Mouse (Mus musculus) lung, embryonic 14.5 days (tissue): ENCODE results near the gene Togaram2. TPM values are rescaled to one million over a fixed set of nuclear protein-coding genes. Genes with fewer than 3 reads are reported as not detected.

Experiments used
- ATAC-seq: fragments of 200-750 bp; cut with Nextera tagmentation; 2 replicates; pipeline ENCODE4 v1.8.0; 2017; ENCODE audit warnings: mild to moderate bottlenecking, moderate TSS enrichment, moderate library complexity; ENCODE audit not compliant: insufficient read depth
- DNase-seq: peaks from one replicate; pipeline ENCODE4 v3.0.0-alpha.2; 2015
- H3K27ac ChIP-seq: fragments of 300-500 bp; sonication (generic); 2 replicates; pipeline ENCODE4 v1.5.1; 2014; ENCODE audit warnings: low read depth, mild to moderate bottlenecking, moderate library complexity
- H3K27me3 ChIP-seq: fragments of 300-500 bp; sonication (generic); 2 replicates; pipeline ENCODE4 v1.6.1; 2014; ENCODE audit warnings: low read length, control low read depth; ENCODE audit not compliant: insufficient read depth
- H3K36me3 ChIP-seq: fragments of 300-500 bp; sonication (generic); 2 replicates; pipeline ENCODE4 v1.6.1; 2014; ENCODE audit warnings: control low read depth; ENCODE audit not compliant: insufficient read depth
- H3K4me1 ChIP-seq: fragments of 300-500 bp; sonication (generic); 2 replicates; pipeline ENCODE4 v1.6.1; 2014; ENCODE audit warnings: antibody characterized with exemption, control low read depth; ENCODE audit not compliant: insufficient read depth
- H3K4me2 ChIP-seq: fragments of 300-500 bp; sonication (generic); 2 replicates; pipeline ENCODE4 v1.6.1; 2014; ENCODE audit warnings: mild to moderate bottlenecking
- H3K4me3 ChIP-seq: fragments of 300-500 bp; sonication (generic); 2 replicates; pipeline ENCODE4 v1.5.1; 2014; ENCODE audit warnings: low read depth, low read length
- H3K9ac ChIP-seq: fragments of 300-500 bp; sonication (generic); 2 replicates; pipeline ENCODE4 v1.6.1; 2014
- H3K9me3 ChIP-seq: fragments of 300-500 bp; sonication (generic); 2 replicates; pipeline ENCODE4 v1.6.1; 2016; ENCODE audit warnings: low read depth, low read length, control low read depth
- CTCF ChIP-seq: IDR thresholded peaks from 2 replicates; pipeline ENCODE4 v1.5.1; 2016; ENCODE audit warnings: antibody characterized with exemption, low read depth
- WGBS: fragments of 180-500 bp; shearing (Covaris S2); extraction: QIAGEN DNeasy Blood & Tissue Kit; methylation state at CpG from one replicate; pipeline ENCODE4 v1.1.7; 2014; 5-methylcytosine and 5-hydroxymethylcytosine counted together
- polyA plus RNA-seq: library from polyadenylated mRNA; unstranded; fragments of >200 nt; fragmentation: Nextera tagmentation; extraction: Ambion mirVana; gene quantifications from 2 replicates; pipeline ENCODE4 v1.2.1, GENCODE M21; 2014

Gene Togaram2
- polyA plus RNA-seq, 1 experiment from 2014 or later = 0.51 TPM

GRCm38 (mm10) chr17:71681666-71682065 is 8.6 kb downstream of the Togaram2 start:
- no peak overlapping the region for H3K4me2 ChIP-seq
- H3K4me3 ChIP-seq = no peak overlapping the region
- H3K4me1 ChIP-seq = no peaks in the 10 kb centered on the region; the same call in 1 of the 2 replicates
- 78% methylated on average over 14 of the region's 14 CpGs for WGBS
- H3K27ac ChIP-seq = no peak overlapping the region
- DNase-seq (no peak), ATAC-seq (no peak)
- no peaks in the 10 kb centered on the region for H3K9me3 ChIP-seq
- no peak overlapping the region for H3K9ac ChIP-seq
- no peak for TF ChIP-seq CTCF
- no peaks in the 10 kb centered on the region for H3K36me3 ChIP-seq
- no peaks in the 10 kb centered on the region for H3K27me3 ChIP-seq

GRCm38 (mm10) chr17:71682379-71682778 is 9.3 kb downstream of the Togaram2 start:
- no peaks in the 10 kb centered on the region; the same call in 1 of the 2 replicates for H3K4me1 ChIP-seq
- H3K4me2 ChIP-seq = no peak overlapping the region
- H3K36me3 ChIP-seq = no peaks in the 10 kb centered on the region
- no peak for TF ChIP-seq CTCF
- ATAC-seq (no peak), DNase-seq (no peak)
- no peak overlapping the region for H3K27ac ChIP-seq
- 71% methylated on average over 4 of the region's 4 CpGs for WGBS
- no peaks in the 10 kb centered on the region for H3K9me3 ChIP-seq
- H3K4me3 ChIP-seq = no peak overlapping the region
- no peak overlapping the region for H3K9ac ChIP-seq
- no peaks in the 10 kb centered on the region for H3K27me3 ChIP-seq

- Histone ChIP-seq H3K27me3 (no peaks in the 10 kb centered on the region), H3K4me1 (no peaks in the 10 kb centered on the region; the same call in 1 of the 2 replicates), H3K36me3 (no peaks in the 10 kb centered on the region), H3K4me2 (no peak overlapping the region), H3K9ac (no peak overlapping the region), H3K9me3 (no peaks in the 10 kb centered on the region), H3K4me3 (no peak overlapping the region), H3K27ac (no peak overlapping the region)
- ATAC-seq (no peak), DNase-seq (no peak)
- 82% methylated on average over 6 of the region's 6 CpGs for WGBS
- TF ChIP-seq CTCF = no peak
Measured at GRCm38 (mm10) chr17:71683281-71683680, 10.2 kb downstream of the Togaram2 start.

- TF ChIP-seq CTCF = no peak
- Histone ChIP-seq H3K27ac (no peak overlapping the region), H3K4me2 (no peak overlapping the region), H3K4me3 (no peak overlapping the region), H3K9me3 (no peaks in the 10 kb centered on the region), H3K27me3 (no peaks in the 10 kb centered on the region), H3K36me3 (no peaks in the 10 kb centered on the region), H3K4me1 (no peaks in the 10 kb centered on the region; the same call in 1 of the 2 replicates), H3K9ac (no peak overlapping the region)
- ATAC-seq = peak; percentile 21; the same call in 1 of the 2 replicates
- DNase-seq = peak; percentile 36
- 41% methylated on average over 5 of the region's 5 CpGs for WGBS
Measured at GRCm38 (mm10) chr17:71684103-71684608, 11.1 kb downstream of the Togaram2 start.

- H3K4me1 ChIP-seq = peaks cover 8% of the 10 kb centered on the region
- no peaks in the 10 kb centered on the region for H3K9me3 ChIP-seq
- ATAC-seq (no peak), DNase-seq (no peak)
- H3K27ac ChIP-seq = no peak overlapping the region
- H3K4me3 ChIP-seq = no peak overlapping the region
- no peak overlapping the region for H3K4me2 ChIP-seq
- no peaks in the 10 kb centered on the region for H3K36me3 ChIP-seq
- no peaks in the 10 kb centered on the region for H3K27me3 ChIP-seq
- WGBS = 64% methylated on average over 9 of the region's 9 CpGs
- H3K9ac ChIP-seq = no peak overlapping the region
- 0 out of 2 replicates have a peak, but pooled peaks have one; percentile 7 for TF ChIP-seq CTCF
Measured at GRCm38 (mm10) chr17:71687436-71687835, 14.4 kb downstream of the Togaram2 start.

- TF ChIP-seq CTCF = no peak
- H3K27ac ChIP-seq = 0 out of 2 replicates have a peak overlapping the region, but pooled peaks have one; percentile 27
- H3K4me1 ChIP-seq = peaks cover 8% of the 10 kb centered on the region
- no peak overlapping the region for H3K9ac ChIP-seq
- peak; percentile 90 for DNase-seq
- no peaks in the 10 kb centered on the region for H3K27me3 ChIP-seq
- peak; percentile 88 for ATAC-seq
- H3K9me3 ChIP-seq = no peaks in the 10 kb centered on the region
- H3K36me3 ChIP-seq = no peaks in the 10 kb centered on the region
- WGBS = 32% methylated on average over 5 of the region's 5 CpGs
- H3K4me3 ChIP-seq = no peak overlapping the region
- no peak overlapping the region for H3K4me2 ChIP-seq
Measured at GRCm38 (mm10) chr17:71689903-71690302, 16.8 kb downstream of the Togaram2 start.

GRCm38 (mm10) chr17:71691361-71691875 is 18.4 kb downstream of the Togaram2 start:
- TF ChIP-seq CTCF = no peak
- 56% methylated on average over 11 of the region's 11 CpGs for WGBS
- no peaks in the 10 kb centered on the region for H3K27me3 ChIP-seq

More at GRCm38 (mm10) chr17:71691361-71691875, 18.4 kb downstream of the Togaram2 start:
- Histone ChIP-seq H3K4me1 (peaks cover 8% of the 10 kb centered on the region), H3K36me3 (no peaks in the 10 kb centered on the region), H3K4me3 (no peak overlapping the region), H3K9ac (no peak overlapping the region), H3K27ac (no peak overlapping the region), H3K4me2 (no peak overlapping the region), H3K9me3 (no peaks in the 10 kb centered on the region)
- peak; percentile 70 for DNase-seq
- ATAC-seq = no peak
